Mouse (Mus musculus): ENCODE data around the gene Olfr330.
"Not testable (repeated sequence)": the region's sequence is repeated elsewhere in the genome, so short reads cannot be mapped to it uniquely, and the experiment has no call there.

Gene Olfr330

DNA sequence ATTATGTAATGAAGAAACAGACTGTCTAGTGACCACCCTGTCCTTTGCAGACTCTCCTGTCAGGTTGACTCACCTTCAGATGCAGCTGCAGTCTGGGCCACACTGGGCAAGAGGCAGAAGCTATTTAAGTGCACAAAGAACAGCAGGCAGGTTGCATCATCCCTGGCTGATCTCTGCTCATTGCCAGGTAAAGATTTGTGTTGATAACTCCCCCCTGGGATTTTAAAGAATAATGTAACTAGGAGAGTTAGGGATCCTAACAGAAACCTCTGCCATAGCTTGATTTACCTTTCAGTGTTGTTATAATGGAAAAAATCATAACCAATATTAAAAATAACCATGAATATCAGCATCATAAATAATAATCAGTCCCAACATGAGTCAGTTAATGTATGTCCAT lies at the start of gene Olfr330:
TSS of gene Olfr330 (minus strand) at position 101 of the 400 bp plus-strand sequence.
- not testable (repeated sequence) for DNase-seq (ENCODE audit: extremely low spot score, low spot score)

DNA sequence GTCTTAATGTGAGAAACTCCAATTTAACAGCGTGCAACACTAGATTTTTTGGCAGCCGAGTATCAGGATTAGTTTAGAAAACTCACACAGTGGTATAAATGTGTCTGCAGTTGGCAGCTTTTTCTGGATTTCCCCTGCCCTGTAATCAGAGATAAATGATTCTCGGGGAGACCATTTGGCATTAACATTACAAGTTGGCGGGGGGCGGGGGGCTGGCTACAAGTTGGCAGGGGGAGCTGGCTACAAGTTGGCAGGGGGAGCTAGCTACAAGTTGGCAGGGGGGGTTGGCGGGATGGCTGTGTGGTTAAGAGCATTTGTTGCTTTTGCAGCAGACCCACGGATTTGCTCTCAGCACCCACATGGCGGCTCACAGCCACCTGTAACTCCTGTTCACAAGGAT lies 44.0 kb upstream of the Olfr330 start:
- no peak for DNase-seq (ENCODE audit: extremely low spot score, low spot score)

DNA sequence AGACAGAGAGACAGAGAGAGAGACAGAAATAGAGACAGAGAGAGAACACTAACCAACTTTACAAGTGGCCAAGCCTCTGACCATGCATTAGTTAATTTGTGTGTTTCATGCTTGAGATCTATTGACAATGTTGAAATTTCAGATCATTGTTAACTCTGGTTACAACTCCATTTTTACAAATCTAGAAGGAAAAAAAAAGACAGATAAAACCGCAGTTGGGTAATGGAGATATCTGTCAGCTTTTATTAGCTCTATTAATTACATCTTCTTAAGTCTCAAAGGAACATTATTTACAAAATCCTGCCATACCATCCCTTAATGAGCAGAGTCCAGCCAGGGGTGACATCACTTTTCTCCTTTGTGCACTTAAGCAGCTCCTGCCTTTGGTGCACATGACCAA lies 42.8 kb upstream of the Olfr330 start, which contains the start of gene Olfr325:
TSS of gene Olfr325 (plus strand) at position 301 of the 400 bp plus-strand sequence.
- DNase-seq (ENCODE audit: extremely low spot score, low spot score) = no peak

DNA sequence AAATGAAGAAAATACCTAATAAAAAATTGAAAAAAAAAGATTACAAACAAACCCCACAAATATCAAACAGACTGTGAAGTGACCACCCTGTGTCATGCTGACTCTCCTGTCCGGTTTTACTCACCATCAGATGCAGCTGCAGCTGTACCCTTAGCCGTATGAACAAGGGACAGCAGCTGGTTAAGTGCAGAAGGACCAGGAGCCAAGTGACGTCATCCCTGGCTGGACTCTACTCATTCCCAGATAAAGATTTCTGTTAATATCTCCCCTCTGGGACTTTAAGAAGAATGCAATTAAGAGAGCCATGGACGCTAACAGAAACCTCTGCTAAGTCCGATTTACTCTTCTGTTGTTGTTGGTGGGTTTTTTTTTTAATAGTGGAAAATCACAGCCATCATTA lies 35.8 kb upstream of the Olfr330 start, which contains the start of gene Olfr224:
TSS of gene Olfr224 (minus strand) at position 149 of the 400 bp plus-strand sequence.
- DNase-seq (ENCODE audit: extremely low spot score, low spot score) = no peak

DNA sequence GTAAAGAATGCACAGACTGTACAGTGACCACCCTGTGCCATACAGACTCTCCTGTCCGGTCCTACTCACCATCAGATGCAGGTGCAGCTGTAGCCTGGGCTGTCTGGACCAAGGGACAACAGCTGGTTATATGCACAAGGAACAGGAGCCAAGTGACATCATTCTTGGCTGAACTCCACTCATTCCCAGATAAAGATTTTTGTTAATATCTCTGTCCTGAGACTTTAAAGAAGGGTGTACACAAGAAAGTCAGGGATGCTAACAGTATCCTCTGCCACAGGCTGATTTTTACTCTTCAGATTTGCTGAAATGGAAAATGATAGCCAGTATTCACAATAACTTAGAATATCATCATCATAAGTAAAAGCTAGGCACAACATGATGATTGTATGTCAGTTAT lies 20.9 kb upstream of the Olfr330 start, which contains the start of gene Olfr328:
TSS of gene Olfr328 (minus strand) at position 101 of the 400 bp plus-strand sequence.
- DNase-seq (ENCODE audit: extremely low spot score, low spot score) = no peak

DNA sequence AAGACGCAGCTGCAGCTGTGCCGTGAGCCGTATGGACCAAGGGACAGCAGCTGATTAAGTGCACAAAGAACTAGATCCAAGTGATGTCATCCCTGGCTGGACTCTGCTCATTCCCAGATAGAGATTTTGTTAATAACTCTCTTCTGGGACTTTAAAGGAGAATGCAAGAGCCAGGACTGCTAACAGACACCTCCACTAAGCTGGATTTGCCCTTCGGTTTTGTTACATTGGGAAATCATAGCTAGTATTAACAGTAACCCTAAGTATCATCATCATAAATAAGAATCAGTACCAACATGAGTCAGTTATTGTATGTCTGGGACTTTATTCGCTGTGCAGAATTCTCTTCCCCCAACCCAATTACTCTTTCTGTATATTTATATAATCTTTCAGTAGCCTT lies 11.7 kb upstream of the Olfr330 start, which contains the start of gene Olfr329-ps:
TSS of gene Olfr329-ps (minus strand) at position 101 of the 400 bp plus-strand sequence.
- no peak for DNase-seq (ENCODE audit: extremely low spot score, low spot score)

DNA sequence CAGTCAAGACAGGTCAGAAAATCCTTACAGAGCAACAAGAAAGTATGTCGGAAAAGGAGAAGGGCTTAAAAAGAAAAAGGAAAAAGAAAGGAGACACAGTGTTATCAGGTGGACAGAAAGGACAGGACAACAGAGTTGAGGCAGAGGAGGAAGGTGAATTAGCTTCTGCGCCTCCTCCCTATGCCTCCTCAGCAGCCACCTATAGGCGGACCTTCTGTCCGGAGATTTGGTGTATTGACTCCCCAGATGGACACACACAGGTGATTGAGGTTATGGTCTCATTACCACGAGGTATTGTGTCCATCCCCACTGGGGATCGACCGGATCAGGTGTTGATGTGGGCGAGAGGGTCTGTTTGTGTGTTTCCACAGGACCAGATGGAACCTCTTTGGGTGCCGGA lies 14.9 kb downstream of the Olfr330 start:
- DNase-seq (ENCODE audit: extremely low spot score, low spot score) = not testable (repeated sequence)

DNA sequence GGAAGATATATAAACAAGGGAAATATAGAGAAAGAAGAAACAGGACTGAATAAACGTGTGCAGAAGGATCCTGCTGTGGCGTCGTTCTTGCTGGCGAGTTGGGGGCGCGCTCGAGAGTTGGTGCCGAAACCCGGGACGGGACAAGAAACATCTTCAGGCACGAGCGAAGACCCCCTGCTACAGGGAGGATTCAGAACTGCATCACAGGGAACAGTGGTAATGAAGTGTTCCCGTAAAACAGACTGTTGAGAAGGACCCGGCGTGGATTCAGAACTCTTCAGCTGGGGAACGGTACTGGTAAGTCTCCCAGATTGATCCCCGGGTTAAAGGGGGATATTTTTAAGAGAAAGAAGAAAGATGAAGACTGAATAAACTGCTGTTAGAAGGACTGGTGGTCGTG lies 15.7 kb downstream of the Olfr330 start:
- not testable (repeated sequence) for DNase-seq (ENCODE audit: extremely low spot score, low spot score)

DNA sequence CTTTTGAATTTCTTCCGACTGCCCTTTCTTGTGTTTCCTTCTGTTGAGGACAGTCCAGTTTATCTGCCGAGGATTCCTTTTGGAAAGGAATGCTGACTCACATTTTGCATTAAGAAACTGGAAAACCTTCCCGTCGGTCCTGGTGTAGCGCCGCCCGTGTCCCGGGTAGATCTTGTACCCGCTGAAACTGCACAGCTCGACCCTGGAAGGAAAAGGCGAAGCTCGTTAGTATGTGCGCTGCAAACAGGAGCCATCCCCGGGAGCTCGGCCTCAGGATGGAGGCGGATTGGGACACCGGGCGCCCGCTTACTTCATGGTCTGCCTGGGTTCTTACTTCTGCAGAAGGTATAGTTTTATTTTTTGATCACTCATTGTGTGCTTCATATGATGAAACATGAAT lies 25.6 kb downstream of the Olfr330 start:
- not testable (repeated sequence) for DNase-seq (ENCODE audit: extremely low spot score, low spot score)

DNA sequence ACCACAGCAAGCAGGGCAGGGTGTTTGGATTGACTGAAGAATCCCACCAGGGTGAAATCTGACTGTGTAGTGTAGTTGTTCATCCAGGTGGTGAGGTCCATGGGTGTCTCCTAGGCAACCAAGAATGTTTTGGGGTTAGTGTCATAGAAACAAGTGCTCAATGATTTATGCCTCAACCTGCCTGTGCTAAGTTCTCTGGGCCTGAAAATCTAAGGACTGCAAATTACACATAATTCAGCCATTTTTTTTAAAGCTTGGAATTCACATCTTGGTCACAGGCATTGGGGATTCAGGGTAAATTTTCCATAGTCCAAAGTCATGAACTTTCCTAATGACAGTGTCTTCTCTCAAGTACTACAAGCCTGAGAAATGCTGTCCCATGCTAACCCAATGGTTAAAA lies 32.2 kb downstream of the Olfr330 start, which contains the start of gene Olfr331:
TSS of gene Olfr331 (minus strand) at position 101 of the 400 bp plus-strand sequence.
- DNase-seq (ENCODE audit: extremely low spot score, low spot score) = not testable (repeated sequence)

DNA sequence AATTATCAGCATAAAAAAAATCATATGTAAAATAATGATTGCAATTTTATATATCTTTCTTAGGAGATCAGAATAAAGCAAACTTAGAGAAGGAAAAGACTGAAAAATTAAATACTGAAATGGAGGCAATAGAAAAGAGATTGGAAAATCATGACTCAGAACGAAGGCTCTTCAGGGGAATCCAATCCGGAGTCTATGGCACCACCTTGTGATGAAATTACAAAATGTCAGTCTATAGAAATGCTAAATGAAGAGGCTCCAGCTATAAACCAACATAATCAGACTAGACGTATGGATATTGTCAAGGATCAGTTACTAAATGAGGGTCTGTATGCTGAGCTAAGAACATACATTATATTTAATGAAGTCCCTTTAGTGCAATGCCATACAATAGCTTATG lies 35.3 kb downstream of the Olfr330 start:
- no peak for DNase-seq (ENCODE audit: extremely low spot score, low spot score)

DNA sequence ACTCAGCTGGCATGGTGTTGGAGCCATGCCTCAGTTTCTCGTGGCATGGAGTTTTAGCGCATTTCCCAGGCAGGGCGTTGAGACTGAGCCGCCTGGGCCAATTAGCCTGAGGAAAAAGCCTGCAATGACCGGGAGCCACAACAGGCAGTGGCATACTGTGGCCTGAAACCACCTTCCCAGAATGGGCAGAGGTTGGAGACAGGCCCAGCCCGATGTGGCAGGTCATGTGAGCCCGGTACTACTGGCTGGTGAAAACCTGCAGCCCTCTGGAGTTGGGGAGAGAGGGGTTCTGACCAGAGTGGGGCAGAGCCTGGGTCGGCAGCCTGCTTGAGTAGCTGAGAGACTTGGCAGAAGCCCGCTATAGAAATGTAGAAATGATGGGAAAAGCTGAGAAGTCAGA lies 35.9 kb downstream of the Olfr330 start:
- no peak for DNase-seq (ENCODE audit: extremely low spot score, low spot score)

DNA sequence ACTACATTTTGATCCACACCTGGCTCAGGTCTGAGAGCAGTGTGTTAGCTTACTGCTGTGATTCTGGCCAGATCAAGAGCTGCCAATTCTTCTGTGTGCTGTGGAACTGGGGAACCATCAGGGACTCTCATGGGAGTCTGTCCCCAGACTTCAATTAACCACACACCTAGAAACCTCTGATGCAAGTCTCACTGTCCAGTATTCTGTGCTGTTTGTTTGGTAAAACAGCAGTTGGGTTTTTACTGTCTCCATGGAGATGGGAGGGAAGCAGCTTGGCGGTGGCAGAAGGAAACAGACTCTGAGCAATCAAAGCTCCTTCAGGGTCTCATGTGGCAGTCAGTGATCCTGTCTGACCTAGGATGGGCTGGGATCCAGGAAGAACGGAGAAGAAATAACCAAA lies 42.2 kb downstream of the Olfr330 start, which contains the start of gene Olfr332:
TSS of gene Olfr332 (minus strand) at position 101 of the 400 bp plus-strand sequence.
- no peak for DNase-seq (ENCODE audit: extremely low spot score, low spot score)

All from neural tube, embryonic 10.5 days (tissue).